Mouse (Mus musculus): ENCODE measurements around the gene 2610301B20Rik.

DNA sequence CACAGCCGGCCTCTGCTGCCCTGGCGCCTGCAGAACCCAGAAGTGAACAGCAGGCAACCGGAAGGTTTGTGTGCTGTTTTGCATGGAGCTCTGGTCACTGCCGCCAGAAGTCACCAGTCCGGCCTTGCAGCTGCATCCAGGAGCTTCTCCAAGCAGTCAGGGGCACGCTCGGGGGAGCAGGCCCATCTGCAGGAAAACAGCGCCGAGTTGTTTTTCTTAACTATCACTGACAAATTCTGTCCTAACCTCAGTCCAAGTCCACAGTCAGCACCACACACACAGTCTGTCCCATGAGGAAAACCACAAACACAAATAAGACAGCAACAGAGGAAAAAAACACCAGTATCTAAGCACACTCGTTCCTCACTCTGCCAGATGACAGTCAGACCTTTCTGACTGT, 14.5 kb downstream of the 2610301B20Rik start:
- TF ChIP-seq TAL1 (IDR thresholded peaks at IDR 0.05; ENCODE audit: low read length), result no peak
- no peak for TF ChIP-seq GATA1 (IDR thresholded peaks at IDR 0.05; ENCODE audit: low read length)
